Mouse (Mus musculus) fat pad, adult 2 months (tissue): ENCODE results near the gene Padi2.
A peak's percentile ranks its signal among the peaks of the same experiment; 100 is the strongest.

ENCODE experiments used
- DNase-seq: peaks from one replicate; pipeline ENCODE4 v3.0.0-alpha.2; 2011; ENCODE audit warnings: low read depth, low spot score; ENCODE audit errors: extremely low read depth

Padi2 gene

DNA sequence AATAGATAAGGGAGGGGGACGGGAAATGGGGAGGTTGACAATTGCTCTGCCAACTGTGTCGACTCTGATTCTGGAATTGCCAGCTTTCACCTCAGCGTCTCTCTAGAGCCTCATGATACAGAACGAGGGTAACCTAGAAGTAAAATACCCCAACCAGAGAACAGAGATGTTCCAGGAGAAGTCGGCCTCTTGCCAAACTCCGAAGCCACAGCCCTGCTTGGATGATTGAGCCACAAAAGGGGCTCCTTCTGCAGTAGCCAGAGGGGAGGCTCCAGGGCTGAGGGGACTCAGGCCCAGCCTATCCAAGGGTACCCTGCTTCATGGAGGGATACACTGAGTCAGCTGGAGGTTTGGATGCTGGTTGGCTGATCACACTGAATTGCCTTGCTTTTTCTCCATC lies 52.2 kb downstream of the Padi2 start:
- DNase-seq, result no peak

DNA sequence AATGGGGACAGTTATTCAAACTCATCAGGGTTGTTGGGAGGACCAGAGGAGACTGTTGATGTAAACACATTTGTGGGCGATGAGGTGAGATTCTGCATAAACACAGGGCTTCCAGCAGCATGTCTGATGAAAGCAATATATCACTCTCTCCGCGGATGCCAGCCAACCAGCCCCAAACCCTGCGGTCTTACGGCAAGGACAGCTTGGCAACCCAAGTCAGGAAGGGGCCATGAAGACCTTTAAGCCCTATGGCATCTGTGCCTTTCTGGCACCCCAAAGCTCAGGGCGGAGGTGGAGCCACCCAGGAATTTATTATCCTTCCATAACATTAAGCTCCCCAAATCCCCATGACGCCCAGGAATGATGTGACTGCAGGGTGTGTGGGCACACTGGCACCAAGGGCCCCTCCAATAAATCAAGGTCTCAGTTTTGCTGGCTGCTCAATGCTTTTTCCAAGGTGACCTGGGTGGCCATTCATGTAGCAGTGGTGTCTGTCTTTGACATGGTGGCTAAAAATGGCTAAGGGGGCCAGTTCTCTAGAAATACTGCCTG lies 53.1 kb downstream of the Padi2 start:
- DNase-seq, result no peak

DNA sequence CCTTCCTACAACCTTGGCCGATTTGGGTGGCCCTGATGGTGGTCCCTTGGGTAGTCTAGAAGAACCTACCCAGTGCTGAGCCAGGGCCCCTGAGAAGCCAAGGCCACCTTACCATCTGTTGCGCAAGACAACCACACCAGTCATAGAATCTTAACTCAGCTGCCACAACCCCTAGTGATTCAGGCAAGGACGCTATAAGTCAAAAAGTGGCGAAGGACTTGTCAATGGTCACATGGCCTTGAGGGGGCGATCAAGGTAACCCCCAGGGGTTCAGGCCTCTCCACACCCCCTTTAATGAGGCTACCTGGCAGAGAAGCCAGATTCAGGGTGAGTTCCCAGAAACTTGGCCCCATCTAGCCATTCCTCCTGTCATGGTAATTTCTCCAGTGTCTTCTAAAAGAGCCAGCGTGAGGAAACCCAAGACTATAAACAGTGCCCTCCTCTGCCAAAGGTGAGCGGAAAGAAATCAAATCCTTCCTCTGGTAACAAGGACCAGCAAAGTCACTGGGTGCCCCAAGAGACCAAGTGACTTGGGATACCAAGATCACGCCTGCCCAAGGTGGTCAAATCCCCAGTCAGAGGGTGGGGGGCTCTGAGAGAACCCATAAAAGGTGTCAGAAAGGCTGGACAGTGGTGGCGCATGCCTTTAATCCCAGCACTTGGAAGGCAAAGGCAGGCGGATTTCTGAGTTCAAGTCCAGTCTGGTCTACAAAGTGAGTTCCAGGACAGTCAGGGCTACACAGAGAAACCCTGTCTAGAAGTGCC lies 53.8 kb downstream of the Padi2 start:
- no peak for DNase-seq

DNA sequence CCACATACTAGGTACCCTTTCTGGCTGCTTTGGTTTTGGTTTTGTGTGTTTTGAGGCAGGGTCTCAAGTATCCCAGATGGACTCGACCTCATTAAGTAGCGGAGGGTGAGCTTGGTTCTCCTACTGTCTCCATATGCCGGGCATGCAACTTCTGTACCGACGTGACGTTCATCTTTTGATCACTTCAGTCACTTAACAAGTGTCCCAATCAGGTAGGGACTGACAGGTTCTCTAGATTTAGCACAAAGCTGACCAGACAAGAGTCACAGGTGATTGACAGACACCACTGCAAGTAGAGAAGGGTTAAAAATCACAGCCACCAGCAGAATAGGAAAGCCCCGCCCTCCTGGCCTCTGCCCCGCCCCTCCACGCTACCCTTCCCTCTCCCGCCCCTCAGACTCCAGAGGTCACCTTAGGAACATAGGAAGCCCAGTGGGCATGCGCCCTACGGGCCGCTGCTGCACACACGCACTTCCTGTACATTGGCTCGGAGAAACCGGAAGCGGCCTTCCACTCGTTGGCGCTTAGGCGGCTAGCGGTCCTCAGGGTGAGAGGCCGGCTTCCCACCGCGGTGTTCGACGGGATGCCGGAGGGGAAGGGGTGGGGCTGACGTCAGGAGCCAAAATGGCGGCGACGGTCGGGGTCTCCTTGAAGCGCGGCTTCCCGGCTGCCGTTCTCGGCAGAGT lies 54.8 kb downstream of the Padi2 start, which contains the start of gene Sdhb:
Gene Sdhb, plus strand, starts transcription at position 423 of the 686 bp plus-strand sequence.
- DNase-seq, result peak; percentile 95

DNA sequence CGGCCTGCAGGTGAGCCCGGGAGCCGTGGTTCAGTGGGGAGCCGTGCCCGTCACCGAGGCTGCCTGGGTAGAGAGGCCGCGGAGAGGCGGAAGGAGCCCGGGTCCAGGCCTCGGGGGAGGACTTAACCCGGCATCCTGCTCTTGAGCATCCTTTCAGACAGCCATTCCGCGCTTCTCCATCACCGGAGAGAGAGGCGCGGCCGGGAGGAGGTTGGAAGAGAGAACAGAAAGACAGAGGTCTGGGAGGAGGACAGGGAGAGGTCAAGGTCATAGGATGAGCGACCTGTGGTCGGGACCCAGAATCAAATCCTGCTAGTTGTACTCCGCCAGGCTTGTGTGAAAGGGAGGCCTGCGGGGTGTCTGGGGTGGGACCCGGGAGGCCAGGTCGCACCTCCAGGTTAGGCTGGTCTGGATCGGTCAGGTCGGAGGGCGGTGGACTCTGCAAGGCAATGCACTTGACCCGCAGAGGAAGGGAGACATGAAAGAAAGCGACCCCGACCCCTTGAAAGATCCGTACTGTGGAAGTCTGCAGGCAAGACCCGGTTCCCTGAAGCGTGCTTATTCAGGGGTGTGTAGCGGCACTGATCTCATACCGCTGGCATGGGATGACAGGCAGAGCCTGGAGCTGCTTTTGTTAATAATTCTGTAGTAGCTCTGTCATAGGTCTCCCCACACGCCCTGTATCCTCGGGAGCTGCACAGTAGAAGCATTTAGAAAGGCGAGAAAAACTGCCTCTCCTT lies 55.5 kb downstream of the Padi2 start:
- no peak for DNase-seq

DNA sequence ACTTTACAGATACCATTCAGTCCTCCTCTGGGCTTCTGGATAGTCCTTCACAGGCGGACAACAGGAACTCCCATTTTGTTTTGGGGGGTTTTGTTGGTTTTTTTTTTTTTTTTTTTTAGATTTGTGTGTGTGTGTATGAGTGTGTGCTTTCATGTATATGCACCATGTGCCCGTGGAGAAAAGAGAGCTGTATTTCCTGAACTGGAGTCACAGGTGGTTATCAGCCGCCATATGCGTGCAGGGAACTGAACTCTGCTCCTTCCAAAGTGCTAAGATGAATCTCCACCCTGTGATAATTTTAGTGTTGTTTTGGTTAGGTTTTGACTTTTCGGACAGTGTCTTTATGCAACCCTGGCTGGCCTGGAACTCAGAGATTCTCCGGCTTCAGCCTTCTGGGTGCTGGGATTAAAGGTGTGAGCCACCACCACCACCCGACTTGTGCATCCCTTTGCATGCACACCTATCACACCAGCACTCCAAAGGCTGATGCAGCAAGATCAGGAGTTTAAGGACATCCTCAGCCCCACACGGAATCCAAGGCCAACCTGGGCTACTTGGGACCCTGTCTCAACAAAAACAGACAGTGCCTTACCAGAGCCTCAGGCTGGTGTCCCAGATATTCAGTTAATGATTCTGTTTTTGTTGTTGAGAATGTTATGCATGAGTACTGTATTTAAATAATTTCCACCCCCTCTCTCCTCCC lies 56.2 kb downstream of the Padi2 start:
- DNase-seq, result no peak

DNA sequence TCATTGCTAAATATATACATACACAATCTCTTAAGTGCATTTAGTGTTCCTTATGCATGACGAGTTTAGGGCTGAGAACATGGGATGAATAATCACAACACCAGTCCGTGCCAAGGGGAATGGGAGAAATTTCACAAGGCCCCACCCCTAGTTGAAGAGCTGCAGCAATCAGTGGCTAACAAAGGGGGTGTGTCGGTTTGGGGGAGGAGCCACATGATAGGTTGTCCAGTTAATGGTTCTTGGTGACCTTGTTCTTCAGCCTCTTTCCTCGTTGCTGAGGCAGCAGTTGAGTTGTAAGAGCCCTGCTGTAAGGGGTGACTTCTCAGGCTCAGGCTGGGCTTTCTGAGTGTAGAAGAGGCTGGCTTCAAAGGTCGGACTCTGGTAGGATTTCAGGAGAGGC lies 56.8 kb downstream of the Padi2 start:
- DNase-seq, result no peak

DNA sequence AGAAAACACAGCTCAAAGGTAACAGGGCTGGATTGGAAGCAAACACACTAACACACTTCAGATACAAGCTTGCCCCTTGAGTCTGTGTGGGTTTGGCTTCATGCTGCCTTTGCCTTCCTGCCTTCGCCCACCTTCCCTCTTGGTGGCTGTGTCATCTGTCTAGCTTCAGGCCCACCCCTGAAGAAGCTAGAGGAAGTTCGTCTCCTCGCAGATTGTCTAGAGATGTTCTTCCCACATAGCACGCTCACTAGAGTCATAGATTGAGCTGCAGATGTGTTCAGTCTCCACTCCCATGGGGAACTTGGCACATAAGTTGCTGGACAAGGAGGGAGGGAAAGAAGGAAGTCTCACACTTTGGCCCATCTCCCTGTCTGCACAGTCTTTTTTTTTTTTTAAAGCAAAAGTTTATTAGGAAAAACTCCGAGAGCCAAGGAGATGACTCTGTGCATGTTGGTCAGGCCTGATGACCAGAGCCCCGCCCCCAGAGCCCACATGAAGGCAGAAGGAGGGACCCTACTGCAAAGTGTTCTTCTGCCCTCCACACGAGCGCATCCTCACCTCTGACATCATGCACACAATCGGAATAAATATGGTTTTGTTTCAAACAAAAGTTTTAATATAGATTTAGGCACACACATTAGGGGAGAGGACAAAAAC lies 57.9 kb downstream of the Padi2 start:
- DNase-seq, result no peak

DNA sequence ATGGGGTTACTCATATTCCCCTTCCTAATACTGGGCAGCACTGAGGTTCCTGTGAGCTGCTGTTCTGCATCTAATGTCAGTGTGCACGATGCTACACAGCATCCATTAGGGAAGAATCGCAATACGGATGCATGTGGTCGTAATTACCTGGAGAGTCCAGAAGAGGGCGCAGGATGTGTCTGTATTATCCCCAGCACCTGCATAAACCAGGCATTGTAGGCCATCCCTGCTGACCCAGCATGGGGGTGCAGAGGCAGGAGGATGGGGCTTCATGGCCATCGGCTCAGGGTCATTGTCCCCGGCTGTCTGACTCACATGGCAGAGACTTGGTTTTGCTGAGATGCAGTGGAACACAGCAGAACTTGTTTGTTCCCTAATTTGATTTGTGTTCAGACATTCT lies 58.5 kb downstream of the Padi2 start:
- DNase-seq, result no peak

DNA sequence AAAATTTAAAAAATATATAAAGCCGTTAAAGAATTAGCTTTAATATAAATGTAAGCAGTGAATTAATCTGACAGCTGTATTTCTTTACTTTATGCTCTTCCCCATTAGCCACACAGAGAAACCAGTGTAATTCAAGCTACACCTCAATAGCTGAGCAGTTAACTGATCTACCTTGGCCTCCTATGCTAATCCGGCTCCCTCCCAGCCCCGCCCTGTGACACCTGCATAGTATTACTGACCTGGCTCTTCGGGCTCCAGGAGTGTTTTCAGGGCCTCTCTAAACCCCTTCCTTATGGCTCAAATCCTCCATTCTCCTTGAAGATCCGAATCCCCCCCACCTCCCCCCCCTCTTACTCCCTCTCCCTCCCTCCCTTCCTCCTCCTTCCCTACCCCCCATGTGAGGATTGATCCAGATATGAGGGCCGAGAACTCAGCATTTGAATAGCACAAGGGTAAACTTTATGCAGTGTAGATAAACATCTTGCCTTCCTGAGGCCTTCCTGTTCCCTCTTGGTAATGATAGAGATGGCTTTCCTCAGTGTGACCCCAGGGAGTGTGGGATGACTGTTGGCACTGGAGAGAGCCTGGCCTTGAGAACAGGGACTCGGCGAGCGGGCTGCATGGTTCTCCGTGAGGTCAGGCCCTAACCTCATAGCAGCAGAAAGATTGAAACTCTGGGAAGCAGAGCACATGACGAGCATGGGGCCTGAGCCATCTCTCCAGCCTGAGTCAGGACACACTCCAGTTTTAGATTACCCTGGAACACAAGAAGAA lies 61.4 kb downstream of the Padi2 start:
- no peak for DNase-seq

DNA sequence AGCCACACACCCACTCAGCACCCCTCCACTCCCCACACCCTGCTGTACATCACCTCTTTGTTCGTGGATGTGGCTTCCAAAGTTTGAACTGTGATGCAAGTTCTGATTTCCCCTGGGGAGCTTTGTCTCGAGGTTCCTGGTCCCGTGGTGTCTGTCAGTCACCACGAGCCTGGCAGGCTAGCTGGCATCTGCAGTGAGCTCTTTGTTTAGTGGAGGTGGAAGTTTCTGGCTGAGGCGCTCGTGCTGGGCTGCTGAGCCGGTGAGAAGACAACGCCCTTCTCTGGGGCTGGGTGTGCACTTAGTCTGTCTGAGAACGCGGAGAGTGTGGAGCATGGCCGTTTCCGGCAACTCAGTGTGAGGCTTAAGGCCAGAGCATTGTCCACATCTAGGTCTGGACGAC lies 65.5 kb downstream of the Padi2 start:
- no peak for DNase-seq

DNA sequence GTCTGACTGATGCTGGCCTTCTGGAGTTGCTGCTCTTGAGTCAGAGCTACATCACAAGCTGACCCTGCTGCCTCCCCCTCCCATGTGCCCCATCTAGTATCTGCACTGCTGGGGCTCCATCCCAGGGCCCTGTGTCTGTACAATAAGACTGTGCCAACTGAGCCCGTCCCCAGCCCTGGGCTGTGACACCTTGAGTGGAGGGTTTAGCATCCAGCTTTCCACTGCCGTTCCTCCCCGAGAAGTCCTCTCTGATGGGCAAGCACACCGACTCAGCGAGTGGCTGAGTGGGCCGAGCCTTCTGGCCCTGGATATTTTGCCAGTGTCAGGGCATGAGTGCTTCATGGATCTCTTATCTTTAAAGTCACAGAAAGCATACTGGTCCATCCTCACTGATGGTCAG lies 68.3 kb downstream of the Padi2 start:
- no peak for DNase-seq

DNA sequence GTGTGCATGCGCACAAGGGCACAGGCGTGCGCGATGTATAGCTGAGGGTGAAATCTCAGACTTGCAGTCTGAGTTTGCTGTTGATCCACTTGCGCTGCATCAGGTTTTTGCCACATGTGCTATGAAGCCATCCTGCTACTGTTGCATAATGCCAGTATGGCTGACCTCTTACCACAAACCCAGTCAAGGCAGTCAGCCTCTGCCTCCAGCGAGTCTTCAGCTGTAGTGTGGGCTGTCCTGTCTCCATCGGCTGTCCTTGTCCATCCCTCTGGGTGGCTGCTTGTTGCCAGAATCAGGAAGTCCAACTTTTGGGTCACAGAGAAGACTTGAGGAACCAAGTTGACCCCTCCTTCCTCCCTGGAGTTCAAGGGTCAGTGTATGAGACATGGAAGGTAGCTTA lies 69.2 kb downstream of the Padi2 start:
- DNase-seq, result no peak

DNA sequence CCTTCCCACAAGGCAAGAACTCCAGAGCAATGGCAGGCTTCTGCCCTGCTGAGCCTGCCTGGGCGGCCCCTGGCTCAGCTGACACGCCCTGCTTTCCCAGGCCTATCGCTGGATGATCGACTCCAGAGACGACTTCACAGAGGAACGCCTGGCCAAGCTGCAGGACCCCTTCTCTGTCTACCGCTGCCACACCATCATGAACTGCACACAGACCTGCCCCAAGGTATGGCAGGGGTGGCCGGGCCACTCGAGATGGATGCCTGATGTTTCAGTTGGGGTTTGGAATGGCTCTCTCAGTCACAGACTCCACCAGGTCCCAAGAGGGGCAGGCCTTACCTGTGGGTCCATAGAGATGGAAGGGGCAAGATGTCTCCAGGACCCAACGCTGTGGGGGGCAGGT lies 71.1 kb downstream of the Padi2 start:
- DNase-seq, result no peak

DNA sequence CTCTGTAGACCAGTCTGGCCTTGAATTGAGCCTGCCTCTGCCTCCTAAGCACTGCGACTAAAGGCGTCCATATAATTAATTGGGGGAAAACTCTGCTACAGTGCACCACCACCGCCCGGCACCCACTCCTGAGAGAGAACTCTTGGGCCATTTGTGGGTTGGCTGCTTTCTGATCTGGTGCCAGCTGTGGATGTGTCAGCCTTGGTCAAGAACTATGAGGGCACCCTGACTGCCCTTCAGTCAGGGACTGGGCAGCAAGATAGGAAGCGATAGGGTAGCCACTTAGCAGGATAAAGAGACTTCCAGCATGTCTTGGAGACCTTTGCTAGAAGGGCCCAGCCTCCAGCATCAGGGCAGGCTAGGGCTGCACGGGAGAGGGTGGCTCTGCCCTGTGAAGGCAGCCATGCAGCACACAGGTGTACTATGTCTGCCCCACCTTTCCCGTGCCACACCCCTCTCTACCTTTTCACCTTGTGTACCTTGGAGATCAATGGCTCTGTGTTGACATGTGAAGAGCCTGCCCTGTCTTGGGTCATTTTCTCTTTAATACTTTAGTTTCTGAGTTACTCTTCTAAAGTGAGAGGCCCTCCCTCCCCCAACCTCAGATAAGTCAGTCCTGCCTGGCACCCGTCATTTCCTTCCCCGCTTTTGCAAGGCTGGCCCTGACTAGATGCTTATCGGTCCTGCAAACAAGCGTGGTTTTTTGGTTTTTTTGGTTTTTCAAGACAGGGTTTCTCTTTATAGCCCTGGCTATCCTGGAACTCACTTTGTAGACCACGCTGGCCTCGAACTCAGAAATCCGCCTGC lies 71.9 kb downstream of the Padi2 start:
- DNase-seq, result no peak

DNA sequence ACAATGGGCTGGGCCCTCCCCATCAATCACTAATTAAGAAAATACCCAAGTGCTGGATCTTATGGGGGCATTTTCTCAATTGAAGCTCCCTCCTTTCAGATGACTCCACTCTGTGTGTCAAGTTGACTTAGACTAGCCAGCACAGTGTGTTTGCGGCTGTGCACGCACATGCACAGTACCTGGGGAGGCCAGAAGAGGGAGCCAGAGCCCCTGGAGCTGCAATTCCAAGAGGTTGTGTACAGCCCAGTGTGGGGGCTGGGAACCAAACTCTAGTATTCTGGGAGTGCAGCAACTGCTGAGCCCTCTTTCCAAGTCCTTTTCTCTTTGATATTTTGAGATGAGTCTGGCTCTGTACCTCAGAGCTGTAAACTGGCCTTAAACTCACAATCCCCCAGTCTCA lies 75.5 kb downstream of the Padi2 start:
- DNase-seq, result no peak

DNA sequence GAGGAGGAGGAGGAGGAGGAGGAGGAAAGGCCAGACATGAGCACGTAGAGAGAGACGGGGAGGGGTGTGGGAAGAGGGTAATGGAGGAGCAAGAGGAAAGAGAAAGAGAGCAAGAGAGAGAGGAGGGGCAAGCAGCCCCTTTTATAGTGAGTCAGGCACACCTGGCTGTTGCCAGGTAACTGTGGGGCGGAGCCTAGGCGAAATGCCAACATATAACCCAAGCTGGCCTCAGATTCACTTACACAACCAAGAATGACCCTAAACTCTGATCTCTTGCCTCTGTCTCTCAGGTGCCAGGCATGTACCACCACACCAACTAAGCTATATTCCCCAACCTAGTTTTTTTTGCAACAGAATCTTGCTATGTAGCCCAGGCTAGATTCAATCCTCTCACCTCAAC lies 76.7 kb downstream of the Padi2 start:
- DNase-seq, result no peak

DNA sequence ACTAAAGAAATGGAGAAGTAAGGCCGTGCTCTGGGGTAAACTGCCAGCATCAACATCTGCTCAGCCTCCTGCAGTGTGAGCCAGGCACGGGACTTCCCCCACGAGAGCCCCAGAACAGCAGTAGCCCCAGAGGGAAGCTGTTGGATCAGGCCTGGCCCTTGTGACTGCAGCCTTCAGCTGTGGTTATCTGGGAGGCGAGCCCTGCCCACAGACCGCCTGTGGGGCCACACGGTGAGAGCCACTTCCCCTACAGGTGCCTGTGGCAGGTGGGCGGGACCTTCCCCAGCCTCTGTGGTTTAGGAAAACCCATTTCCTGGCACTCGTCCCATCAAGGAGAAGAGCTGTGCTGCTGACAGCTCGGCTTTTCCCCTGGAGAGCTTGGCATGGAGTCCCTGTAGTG lies 77.3 kb downstream of the Padi2 start:
- DNase-seq, result no peak

DNA sequence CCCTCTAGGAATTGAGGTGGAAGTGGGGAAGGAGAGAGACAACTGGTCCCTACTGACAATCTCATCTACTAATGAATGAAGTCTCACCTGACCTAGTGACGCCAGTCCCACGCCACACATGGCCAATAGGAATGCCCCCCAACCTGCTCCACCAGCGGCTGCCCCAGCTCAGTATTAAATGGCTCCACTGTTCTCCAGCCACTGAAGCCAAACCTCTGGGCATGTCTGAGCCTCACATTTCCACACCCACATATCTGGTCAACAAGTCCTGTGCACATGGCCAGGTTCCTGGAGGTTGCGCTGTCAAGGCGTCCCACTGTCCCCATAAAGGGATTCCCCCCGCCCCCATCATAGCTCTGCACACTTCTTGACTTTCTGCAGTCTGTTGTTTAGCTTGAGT lies 78.4 kb downstream of the Padi2 start:
- peak; percentile 70 for DNase-seq
